Mouse (Mus musculus): Measurements from ENCODE around the gene Wdr81. TPM values are rescaled to one million over a fixed set of nuclear protein-coding genes. Genes with fewer than 3 reads are reported as not detected.
"Not testable (repeated sequence)": the region's sequence is repeated elsewhere in the genome, so short reads cannot be mapped to it uniquely, and the experiment has no call there.

Gene Wdr81
- polyA plus RNA-seq, 1 experiment from 2014 or later = 9.5 TPM

DNA sequence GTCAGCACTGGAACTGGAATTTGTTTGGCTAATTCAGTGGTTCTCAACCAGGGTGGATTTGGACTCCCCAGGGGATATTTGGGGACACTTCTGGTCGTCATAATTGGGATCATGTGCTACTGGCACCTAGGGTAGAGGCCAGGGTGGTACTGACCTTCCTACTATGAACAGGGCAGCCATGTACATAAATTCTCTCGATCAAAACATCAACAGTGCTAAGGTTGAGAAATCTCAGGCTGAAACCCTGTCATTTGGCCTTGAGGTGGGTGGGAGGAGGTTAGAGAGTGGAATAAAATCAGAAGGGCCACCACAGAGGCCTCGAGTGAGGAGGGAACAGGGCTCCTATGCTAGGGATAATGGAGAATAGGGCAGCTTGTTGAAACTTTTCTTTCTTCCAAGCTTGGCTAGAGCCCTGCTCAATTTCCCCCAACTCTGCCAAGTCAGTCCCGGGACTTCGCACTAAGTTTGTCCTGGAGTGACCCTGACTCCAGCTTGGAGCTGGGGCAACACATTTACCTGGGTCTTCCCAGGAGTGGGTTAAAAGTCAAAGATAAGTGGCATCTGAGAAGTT lies 4.7 kb upstream of the Wdr81 start:
- Histone ChIP-seq H3K9ac (replicated peaks) (peak overlapping the region; percentile 61), H3K4me1 (ENCODE audit: insufficient read depth) (peaks cover 52% of the 10 kb centered on the region), H3K9me3 (ENCODE audit: low read length) (no peaks in the 10 kb centered on the region), H3K4me3 (ENCODE audit: low read depth, low read length) (peak overlapping the region; percentile 49; the same call in 1 of the 2 replicates), H3K36me3 (replicated peaks; ENCODE audit: insufficient read depth, low read length) (peaks cover 6% of the 10 kb centered on the region), H3K27ac (ENCODE audit: low read depth) (peak overlapping the region; percentile 99), H3K27me3 (ENCODE audit: insufficient read depth, low read length) (no peaks in the 10 kb centered on the region), H3K4me2 (ENCODE audit: low read depth, low read length) (peak overlapping the region; percentile 92)
- TF ChIP-seq CTCF (IDR thresholded peaks at IDR 0.05; ENCODE audit: low read depth) = no peak
- TF ChIP-seq EP300 (IDR thresholded peaks at IDR 0.05; ENCODE audit: low read depth) = peak; percentile 53; the same call in 1 of the 2 replicates
- ATAC-seq (no peak), DNase-seq (peak; percentile 28)
- 50% methylated on average over 5 of the region's 5 CpGs for WGBS (ENCODE audit: insufficient replicate concordance)

GRCm38 (mm10) chr11:75458628-75459041 lies 4.1 kb upstream of the Wdr81 start:
- Histone ChIP-seq H3K27me3 (ENCODE audit: insufficient read depth, low read length) (no peaks in the 10 kb centered on the region), H3K4me2 (ENCODE audit: low read depth, low read length) (peak overlapping the region; percentile 33; the same call in 1 of the 2 replicates), H3K36me3 (replicated peaks; ENCODE audit: insufficient read depth, low read length) (peaks cover 1% of the 10 kb centered on the region; the same call in 1 of the 2 replicates), H3K4me3 (ENCODE audit: low read depth, low read length) (no peak overlapping the region), H3K4me1 (ENCODE audit: insufficient read depth) (peaks cover 56% of the 10 kb centered on the region), H3K9ac (replicated peaks) (no peak overlapping the region; the same call in 1 of the 2 replicates), H3K9me3 (ENCODE audit: low read length) (no peaks in the 10 kb centered on the region), H3K27ac (ENCODE audit: low read depth) (peak overlapping the region; percentile 99)
- ATAC-seq (no peak), DNase-seq (peak; percentile 36)
- 30% methylated on average over 8 of the region's 8 CpGs for WGBS (ENCODE audit: insufficient replicate concordance)
- TF ChIP-seq EP300 (IDR thresholded peaks at IDR 0.05; ENCODE audit: low read depth) (no peak), CTCF (IDR thresholded peaks at IDR 0.05; ENCODE audit: low read depth) (no peak)

DNA sequence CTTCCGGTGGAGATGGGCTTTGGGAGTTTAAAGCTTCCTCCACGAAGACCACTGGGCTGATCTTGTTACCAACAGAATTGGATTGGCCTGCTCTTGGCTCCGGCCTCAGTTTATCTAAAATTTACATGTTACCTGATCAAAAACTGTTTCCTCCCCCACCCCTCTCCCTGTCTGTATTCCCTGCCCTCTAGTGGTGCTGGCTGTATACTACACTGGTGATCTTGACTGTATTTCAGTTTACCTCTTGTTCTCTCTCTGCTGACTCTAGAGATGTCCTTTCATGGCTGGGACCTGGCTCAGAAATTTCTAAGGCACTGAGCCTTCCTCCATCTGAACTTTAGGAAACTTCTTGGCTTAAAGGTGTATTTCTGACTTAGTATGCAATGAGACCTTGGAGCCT lies 3.7 kb upstream of the Wdr81 start:
- H3K27ac ChIP-seq (ENCODE audit: low read depth) = peak overlapping the region; percentile 99
- H3K9me3 ChIP-seq (ENCODE audit: low read length) = no peaks in the 10 kb centered on the region
- peaks cover 56% of the 10 kb centered on the region for H3K4me1 ChIP-seq (ENCODE audit: insufficient read depth)
- peaks cover 1% of the 10 kb centered on the region; the same call in 1 of the 2 replicates for H3K36me3 ChIP-seq (replicated peaks; ENCODE audit: insufficient read depth, low read length)
- ATAC-seq (no peak), DNase-seq (peak; percentile 68)
- no peak overlapping the region for H3K4me2 ChIP-seq (ENCODE audit: low read depth, low read length)
- no peak overlapping the region for H3K4me3 ChIP-seq (ENCODE audit: low read depth, low read length)
- no peak overlapping the region; the same call in 1 of the 2 replicates for H3K9ac ChIP-seq (replicated peaks)
- WGBS (ENCODE audit: insufficient replicate concordance) = 16% methylated on average over 3 of the region's 3 CpGs
- H3K27me3 ChIP-seq (ENCODE audit: insufficient read depth, low read length) = no peaks in the 10 kb centered on the region
- TF ChIP-seq CTCF (IDR thresholded peaks at IDR 0.05; ENCODE audit: low read depth) (peak; percentile 92), EP300 (IDR thresholded peaks at IDR 0.05; ENCODE audit: low read depth) (no peak)

GRCm38 (mm10) chr11:75456440-75456871 lies 1.9 kb upstream of the Wdr81 start:
- TF ChIP-seq EP300 (IDR thresholded peaks at IDR 0.05; ENCODE audit: low read depth) (no peak), CTCF (IDR thresholded peaks at IDR 0.05; ENCODE audit: low read depth) (no peak)
- Histone ChIP-seq H3K4me1 (ENCODE audit: insufficient read depth) (peaks cover 62% of the 10 kb centered on the region), H3K9me3 (ENCODE audit: low read length) (no peaks in the 10 kb centered on the region), H3K36me3 (replicated peaks; ENCODE audit: insufficient read depth, low read length) (peaks cover 11% of the 10 kb centered on the region; the same call in 1 of the 2 replicates), H3K4me2 (ENCODE audit: low read depth, low read length) (no peak overlapping the region), H3K27me3 (ENCODE audit: insufficient read depth, low read length) (no peaks in the 10 kb centered on the region), H3K4me3 (ENCODE audit: low read depth, low read length) (no peak overlapping the region), H3K27ac (ENCODE audit: low read depth) (peak overlapping the region; percentile 57), H3K9ac (replicated peaks) (no peak overlapping the region)
- ATAC-seq (no peak), DNase-seq (peak; percentile 37)
- 54% methylated on average over 7 of the region's 7 CpGs for WGBS (ENCODE audit: insufficient replicate concordance)

DNA sequence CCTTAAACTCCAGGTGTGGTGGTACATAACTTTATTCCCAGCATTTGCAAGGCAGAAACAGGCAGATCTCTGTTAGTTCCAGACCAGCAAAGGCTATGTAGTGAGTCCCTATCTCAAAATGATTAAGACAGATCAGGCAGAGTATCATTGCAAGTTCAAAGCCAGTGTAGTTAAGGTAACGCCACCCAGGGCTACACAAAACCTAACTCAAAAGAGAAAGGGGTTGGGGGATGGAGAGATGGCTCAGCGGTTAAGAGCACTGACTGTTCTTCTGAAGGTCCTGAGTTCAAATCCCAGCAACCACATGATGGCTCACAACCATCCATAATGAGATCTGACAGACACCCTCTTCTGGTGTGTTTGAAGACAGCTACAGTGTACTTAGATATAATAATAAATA lies 1.5 kb upstream of the Wdr81 start:
- DNase-seq; H3K9me3 ChIP-seq (ENCODE audit: low read length); ATAC-seq; H3K27me3 ChIP-seq (ENCODE audit: insufficient read depth, low read length); H3K9ac ChIP-seq (replicated peaks); H3K4me3 ChIP-seq (ENCODE audit: low read depth, low read length); H3K4me2 ChIP-seq (ENCODE audit: low read depth, low read length): not testable (repeated sequence)
- 92% methylated on average over 2 of the region's 2 CpGs for WGBS (ENCODE audit: insufficient replicate concordance)
- H3K36me3 ChIP-seq (replicated peaks; ENCODE audit: insufficient read depth, low read length) = peaks cover 15% of the 10 kb centered on the region; the same call in 1 of the 2 replicates
- peaks cover 67% of the 10 kb centered on the region for H3K4me1 ChIP-seq (ENCODE audit: insufficient read depth)
- peak overlapping the region; percentile 82 for H3K27ac ChIP-seq (ENCODE audit: low read depth)

GRCm38 (mm10) chr11:75455041-75455736 lies 672 bp upstream of the Wdr81 start:
- DNase-seq (peak; percentile 27), ATAC-seq (no peak)
- H3K9me3 ChIP-seq (ENCODE audit: low read length) = no peaks in the 10 kb centered on the region
- H3K4me3 ChIP-seq (ENCODE audit: low read depth, low read length) = peak overlapping the region; percentile 72
- no peaks in the 10 kb centered on the region for H3K27me3 ChIP-seq (ENCODE audit: insufficient read depth, low read length)
- 54% methylated on average over 10 of the region's 10 CpGs for WGBS (ENCODE audit: insufficient replicate concordance)
- H3K36me3 ChIP-seq (replicated peaks; ENCODE audit: insufficient read depth, low read length) = peaks cover 20% of the 10 kb centered on the region
- H3K27ac ChIP-seq (ENCODE audit: low read depth) = peak overlapping the region; percentile 82
- peak overlapping the region; percentile 84 for H3K9ac ChIP-seq (replicated peaks)
- no peak for TF ChIP-seq EP300 (IDR thresholded peaks at IDR 0.05; ENCODE audit: low read depth)
- TF ChIP-seq CTCF (IDR thresholded peaks at IDR 0.05; ENCODE audit: low read depth) = no peak
- peak overlapping the region; percentile 100 for H3K4me2 ChIP-seq (ENCODE audit: low read depth, low read length)
- peaks cover 74% of the 10 kb centered on the region for H3K4me1 ChIP-seq (ENCODE audit: insufficient read depth)
